Mouse (Mus musculus) liver, postnatal 0 days (tissue): ENCODE data around the gene Scn2b.

Experiments
- CTCF ChIP-seq: sonication (generic); IDR thresholded peaks from 2 replicates; pipeline ENCODE4 v1.5.1; 2016; ENCODE audit warnings: antibody characterized with exemption, low read depth
- EP300 ChIP-seq: IDR thresholded peaks from 2 replicates; pipeline ENCODE4 v1.6.1; 2016; ENCODE audit warnings: antibody characterized with exemption, low read depth, mild to moderate bottlenecking

DNA sequence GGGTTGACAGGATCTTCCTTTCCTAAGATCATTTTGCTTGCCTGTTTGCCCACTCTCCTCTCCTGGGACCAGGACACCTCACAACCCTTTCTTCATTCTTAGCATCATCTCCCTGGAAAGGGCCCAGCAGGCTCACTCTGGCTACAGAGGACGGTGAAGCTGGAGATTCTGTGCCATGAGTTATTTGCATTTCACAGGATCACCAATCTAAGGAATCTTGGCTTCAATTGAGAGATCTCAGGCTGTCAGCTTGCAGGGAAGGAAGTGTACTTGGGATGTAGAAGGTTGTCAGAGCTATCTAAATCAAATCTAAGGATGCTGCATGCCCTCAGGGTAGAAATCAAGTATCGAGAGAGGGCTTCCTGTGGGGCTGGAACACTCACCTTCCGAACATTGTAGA, 55.9 kb downstream of the Scn2b start:
- TF ChIP-seq EP300 (no peak), CTCF (no peak)
